Mouse (Mus musculus) midbrain, embryonic 15.5 days (tissue): ENCODE measurements around the gene Rab3a. TPM values are rescaled to one million over a fixed set of nuclear protein-coding genes. Genes with fewer than 3 reads are reported as not detected.

Source experiments
- ATAC-seq: fragments of 200-750 bp; cut with Nextera tagmentation; replicated peaks from 2 replicates; pipeline ENCODE4 v1.8.0; 2017; ENCODE audit warnings: moderate TSS enrichment
- H3K27ac ChIP-seq: fragments of 300-500 bp; sonication (generic); 2 replicates; pipeline ENCODE4 v1.5.1; 2015; ENCODE audit warnings: mild to moderate bottlenecking, inconsistent platforms
- H3K27me3 ChIP-seq: fragments of 300-500 bp; sonication (generic); replicated peaks from 2 replicates; pipeline ENCODE4 v1.6.1; 2015; ENCODE audit warnings: inconsistent platforms
- H3K36me3 ChIP-seq: fragments of 300-500 bp; sonication (generic); replicated peaks from 2 replicates; pipeline ENCODE4 v1.6.1; 2015; ENCODE audit warnings: inconsistent platforms
- H3K4me1 ChIP-seq: fragments of 300-500 bp; sonication (generic); 2 replicates; pipeline ENCODE4 v1.6.1; 2015; ENCODE audit warnings: inconsistent platforms
- H3K4me2 ChIP-seq: fragments of 300-500 bp; sonication (generic); 2 replicates; pipeline ENCODE4 v1.6.1; 2015; ENCODE audit warnings: inconsistent platforms, mild to moderate bottlenecking, moderate library complexity
- H3K4me3 ChIP-seq: fragments of 300-500 bp; sonication (generic); 2 replicates; pipeline ENCODE4 v1.5.1; 2015; ENCODE audit warnings: mild to moderate bottlenecking, inconsistent platforms
- H3K9ac ChIP-seq: fragments of 300-500 bp; sonication (generic); 2 replicates; pipeline ENCODE4 v1.6.1; 2015; ENCODE audit warnings: mild to moderate bottlenecking, inconsistent platforms
- H3K9me3 ChIP-seq: fragments of 300-500 bp; sonication (generic); 2 replicates; pipeline ENCODE4 v1.6.1; 2016; ENCODE audit warnings: inconsistent platforms
- WGBS: fragments of 180-500 bp; shearing (Covaris S2); methylation state at CpG from one replicate; pipeline ENCODE4 v1.1.7; 2015; ENCODE audit warnings: mixed read lengths; 5-methylcytosine and 5-hydroxymethylcytosine counted together
- polyA plus RNA-seq: library from polyadenylated mRNA; unstranded; fragments of >200 nt; fragmentation: Nextera tagmentation; extraction: Ambion mirVana; gene quantifications from 2 replicates; pipeline ENCODE4 v1.2.1, GENCODE M21; 2015

Gene Rab3a
- polyA plus RNA-seq, 1 experiment from 2014 or later: 487 TPM

DNA sequence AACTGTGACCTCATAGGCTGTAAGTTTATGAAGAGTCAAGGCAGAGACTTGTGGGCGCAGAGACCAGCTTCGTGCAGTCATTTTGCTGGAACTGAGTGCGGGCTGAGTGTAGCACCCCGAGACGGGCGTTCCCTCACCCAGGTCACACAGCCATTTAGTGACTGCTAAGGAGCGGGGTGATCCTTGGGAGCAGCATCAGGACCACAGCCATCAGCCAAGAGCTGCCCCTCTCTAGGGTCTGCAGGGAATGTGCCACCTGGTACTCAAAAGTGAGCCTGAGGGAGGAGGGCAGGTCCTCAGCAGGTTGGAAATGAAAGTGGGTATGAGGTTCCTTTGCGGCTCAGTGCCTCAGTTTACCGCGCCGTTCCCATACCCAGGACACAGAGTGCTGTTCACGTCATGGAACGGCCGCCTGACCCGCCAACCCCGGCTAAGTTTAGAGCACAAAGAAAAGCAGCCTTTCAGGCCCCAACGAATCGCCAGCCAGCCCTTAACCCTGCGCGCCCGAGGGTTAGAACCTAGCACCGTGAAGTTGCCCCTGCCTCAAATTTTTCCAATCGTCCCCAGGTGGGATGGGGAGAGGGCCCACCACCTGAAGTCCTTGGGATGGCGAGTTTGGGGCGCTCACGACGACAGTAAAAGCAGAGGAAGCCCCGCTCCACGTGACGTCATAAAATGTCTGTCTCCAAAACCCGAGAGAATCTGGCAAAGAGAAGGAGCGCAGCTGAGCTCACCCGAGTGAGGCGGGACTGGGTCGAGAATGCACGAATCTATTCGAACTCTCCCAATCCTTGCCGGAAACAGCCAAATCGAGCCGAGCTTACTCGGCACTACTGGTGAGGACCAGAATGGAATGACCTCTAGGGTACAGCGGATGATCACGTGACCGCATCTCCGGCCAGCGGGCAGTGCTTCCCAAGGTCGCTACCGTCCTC is 10.6 kb upstream of the Rab3a start:
- peak overlapping the region; percentile 54 for H3K4me2 ChIP-seq
- WGBS: 5% methylated on average over 48 of the region's 48 CpGs
- ATAC-seq: peak; percentile 15; the same call in 1 of the 2 replicates
- peak overlapping the region; percentile 18 for H3K9ac ChIP-seq
- H3K4me3 ChIP-seq: peak overlapping the region; percentile 35
- H3K27me3 ChIP-seq: peaks cover 57% of the 10 kb centered on the region
- no peaks in the 10 kb centered on the region for H3K9me3 ChIP-seq
- H3K36me3 ChIP-seq: no peaks in the 10 kb centered on the region
- H3K4me1 ChIP-seq: peaks cover 17% of the 10 kb centered on the region
- H3K27ac ChIP-seq: no peak overlapping the region

DNA sequence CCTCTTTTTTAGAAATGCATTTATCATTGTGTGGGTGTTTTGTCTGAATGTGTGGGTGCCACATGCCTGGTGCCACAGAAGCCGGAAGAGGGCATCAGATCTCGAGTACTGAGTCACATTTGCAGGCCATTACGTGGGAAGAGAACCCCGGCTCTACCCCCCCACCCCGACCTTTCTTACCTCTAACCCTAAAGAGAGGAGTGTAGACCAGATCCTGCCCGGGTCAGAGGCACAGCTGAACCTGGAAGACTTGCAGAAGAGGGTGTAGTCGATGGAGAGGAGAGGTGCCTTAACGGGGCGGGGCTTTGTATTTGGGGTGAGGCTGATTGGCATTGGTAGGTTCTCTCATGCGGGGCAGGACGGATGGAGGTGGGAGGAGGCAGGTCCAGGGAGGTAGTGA is 9.7 kb upstream of the Rab3a start:
- no peak overlapping the region for H3K4me3 ChIP-seq
- 62% methylated on average over 11 of the region's 11 CpGs for WGBS
- peaks cover 17% of the 10 kb centered on the region for H3K4me1 ChIP-seq
- ATAC-seq: no peak
- H3K27ac ChIP-seq: no peak overlapping the region
- no peaks in the 10 kb centered on the region for H3K9me3 ChIP-seq
- H3K9ac ChIP-seq: no peak overlapping the region
- no peaks in the 10 kb centered on the region for H3K36me3 ChIP-seq
- H3K4me2 ChIP-seq: no peak overlapping the region
- peaks cover 65% of the 10 kb centered on the region for H3K27me3 ChIP-seq

DNA sequence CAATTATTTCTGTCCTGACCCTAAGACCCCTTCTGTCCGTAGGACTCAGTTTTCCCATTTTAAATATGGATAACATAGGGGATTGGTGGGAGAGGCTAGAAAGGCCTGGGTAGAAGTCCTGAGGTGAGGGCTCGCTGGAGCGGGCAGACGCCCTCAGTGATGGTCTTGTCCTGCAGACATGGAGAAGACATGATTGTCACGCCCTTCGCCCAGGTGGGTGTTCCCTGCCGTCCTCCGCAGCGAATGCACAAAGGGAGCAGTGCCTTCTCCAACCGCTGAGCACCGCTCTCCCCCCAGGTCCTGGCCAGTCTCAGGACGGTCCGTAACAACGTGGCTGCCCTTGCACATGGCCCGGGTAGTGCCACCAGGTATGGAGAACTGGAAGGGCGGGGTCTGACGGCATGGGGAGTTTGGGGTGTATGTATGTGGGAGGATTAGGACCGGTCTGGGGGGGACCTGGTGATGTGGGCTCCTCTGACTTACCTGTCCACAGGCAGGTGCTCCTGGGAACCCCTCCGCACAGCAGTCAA is 8.7 kb upstream of the Rab3a start:
- no peak overlapping the region for H3K4me2 ChIP-seq
- WGBS: 63% methylated on average over 19 of the region's 19 CpGs
- no peak overlapping the region for H3K4me3 ChIP-seq
- H3K36me3 ChIP-seq: no peaks in the 10 kb centered on the region
- H3K9me3 ChIP-seq: no peaks in the 10 kb centered on the region
- H3K27ac ChIP-seq: no peak overlapping the region
- H3K4me1 ChIP-seq: peaks cover 17% of the 10 kb centered on the region
- no peak for ATAC-seq
- H3K27me3 ChIP-seq: peaks cover 65% of the 10 kb centered on the region
- no peak overlapping the region for H3K9ac ChIP-seq

DNA sequence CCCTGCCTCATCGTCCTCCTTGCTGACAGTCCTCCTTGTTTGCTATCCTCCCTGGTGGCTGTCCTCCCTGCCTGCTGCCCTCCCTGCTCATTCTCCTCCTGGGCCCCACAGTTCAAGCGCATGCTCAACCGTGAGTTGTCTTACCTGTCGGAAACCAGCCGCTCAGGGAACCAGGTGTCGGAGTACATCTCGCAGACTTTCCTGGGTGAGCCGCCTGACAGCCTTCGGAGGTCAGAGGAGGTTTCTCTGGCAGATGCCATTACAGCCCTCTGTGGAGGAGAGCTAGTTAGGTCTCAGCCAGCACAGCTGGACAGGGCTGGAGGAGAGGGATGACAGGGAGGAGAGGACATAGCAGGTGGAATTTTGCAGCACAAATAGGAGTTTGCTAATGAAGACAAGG is 7.8 kb upstream of the Rab3a start:
- WGBS: 78% methylated on average over 9 of the region's 9 CpGs
- no peak overlapping the region for H3K27ac ChIP-seq
- no peak overlapping the region for H3K9ac ChIP-seq
- H3K9me3 ChIP-seq: no peaks in the 10 kb centered on the region
- no peak for ATAC-seq
- no peak overlapping the region for H3K4me2 ChIP-seq
- peaks cover 17% of the 10 kb centered on the region for H3K4me1 ChIP-seq
- no peaks in the 10 kb centered on the region for H3K36me3 ChIP-seq
- H3K27me3 ChIP-seq: peaks cover 62% of the 10 kb centered on the region
- H3K4me3 ChIP-seq: no peak overlapping the region

DNA sequence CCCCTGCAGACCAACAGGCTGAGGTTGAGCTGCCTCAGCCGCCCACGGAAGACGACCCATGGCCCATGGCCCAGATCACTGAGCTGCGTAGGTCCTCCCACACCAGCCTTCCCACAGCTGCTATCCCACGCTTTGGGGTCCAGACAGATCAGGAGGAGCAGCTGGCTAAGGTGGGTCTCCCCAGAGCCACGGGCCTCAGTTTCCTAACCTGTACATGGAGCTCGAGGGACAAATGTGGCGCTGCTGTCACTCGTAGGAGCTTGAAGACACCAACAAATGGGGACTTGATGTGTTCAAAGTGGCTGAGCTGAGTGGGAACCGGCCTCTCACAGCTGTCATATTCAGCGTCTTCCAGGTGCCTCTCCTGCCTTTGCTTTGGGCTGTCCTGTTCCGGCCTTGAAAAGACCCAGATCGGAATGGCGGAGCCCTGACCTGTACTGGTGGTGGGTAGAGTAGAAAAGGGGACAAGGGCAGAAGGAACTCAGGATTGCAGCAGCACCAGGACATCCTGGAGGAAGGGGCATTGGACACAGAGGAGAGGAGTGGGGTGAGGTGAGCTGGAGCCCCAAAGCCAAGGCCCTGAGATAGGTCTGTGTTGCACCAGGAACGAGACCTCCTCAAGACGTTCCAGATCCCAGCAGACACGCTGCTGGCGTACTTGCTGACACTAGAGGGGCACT is 7.1 kb upstream of the Rab3a start:
- peaks cover 55% of the 10 kb centered on the region for H3K27me3 ChIP-seq
- WGBS: 87% methylated on average over 18 of the region's 18 CpGs
- H3K9me3 ChIP-seq: no peaks in the 10 kb centered on the region
- ATAC-seq: no peak
- H3K9ac ChIP-seq: no peak overlapping the region
- no peak overlapping the region for H3K4me2 ChIP-seq
- H3K4me1 ChIP-seq: peaks cover 17% of the 10 kb centered on the region
- H3K27ac ChIP-seq: no peak overlapping the region
- no peaks in the 10 kb centered on the region for H3K36me3 ChIP-seq
- H3K4me3 ChIP-seq: no peak overlapping the region

DNA sequence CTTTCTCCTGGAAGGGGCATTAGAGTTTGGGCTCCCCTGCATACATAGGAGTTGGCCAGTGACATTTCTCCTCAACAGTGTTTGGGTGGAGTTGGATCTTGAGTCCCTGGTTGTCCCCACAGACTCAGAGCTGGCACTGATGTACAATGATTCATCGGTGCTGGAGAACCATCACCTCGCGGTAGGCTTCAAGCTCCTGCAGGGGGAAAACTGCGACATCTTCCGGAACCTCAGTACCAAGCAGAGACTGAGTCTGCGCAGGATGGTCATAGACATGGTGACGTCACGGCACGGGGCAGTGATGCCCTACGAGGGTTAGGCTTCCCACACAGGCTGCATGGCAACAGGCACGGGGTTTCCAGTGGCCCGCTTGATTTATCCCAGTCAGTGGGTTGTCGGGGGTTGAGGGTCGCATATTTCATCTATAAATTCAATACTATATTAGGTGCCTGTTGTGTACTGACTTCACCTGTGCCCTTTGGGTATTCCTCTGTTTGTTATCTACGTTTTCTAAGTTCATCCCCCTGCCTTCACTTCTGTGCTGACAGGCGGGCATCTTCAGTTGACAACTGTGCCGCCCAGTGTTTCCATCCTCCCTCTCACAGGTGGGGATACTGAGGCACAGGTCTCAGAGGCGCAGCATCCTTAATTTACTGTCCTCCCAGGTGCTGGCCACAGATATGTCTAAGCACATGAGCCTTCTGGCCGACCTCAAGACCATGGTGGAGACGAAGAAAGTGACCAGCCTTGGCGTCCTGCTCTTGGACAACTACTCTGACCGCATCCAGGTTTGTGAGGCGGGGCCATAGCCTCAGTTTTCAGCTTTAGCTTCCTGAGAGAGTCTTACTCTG is 6.0 kb upstream of the Rab3a start:
- ATAC-seq: no peak
- H3K4me1 ChIP-seq: peaks cover 9% of the 10 kb centered on the region
- H3K4me2 ChIP-seq: no peak overlapping the region
- H3K4me3 ChIP-seq: no peak overlapping the region
- H3K9ac ChIP-seq: no peak overlapping the region
- WGBS: 87% methylated on average over 23 of the region's 23 CpGs
- H3K9me3 ChIP-seq: no peaks in the 10 kb centered on the region
- H3K27me3 ChIP-seq: peaks cover 44% of the 10 kb centered on the region
- H3K27ac ChIP-seq: no peak overlapping the region
- H3K36me3 ChIP-seq: no peaks in the 10 kb centered on the region

DNA sequence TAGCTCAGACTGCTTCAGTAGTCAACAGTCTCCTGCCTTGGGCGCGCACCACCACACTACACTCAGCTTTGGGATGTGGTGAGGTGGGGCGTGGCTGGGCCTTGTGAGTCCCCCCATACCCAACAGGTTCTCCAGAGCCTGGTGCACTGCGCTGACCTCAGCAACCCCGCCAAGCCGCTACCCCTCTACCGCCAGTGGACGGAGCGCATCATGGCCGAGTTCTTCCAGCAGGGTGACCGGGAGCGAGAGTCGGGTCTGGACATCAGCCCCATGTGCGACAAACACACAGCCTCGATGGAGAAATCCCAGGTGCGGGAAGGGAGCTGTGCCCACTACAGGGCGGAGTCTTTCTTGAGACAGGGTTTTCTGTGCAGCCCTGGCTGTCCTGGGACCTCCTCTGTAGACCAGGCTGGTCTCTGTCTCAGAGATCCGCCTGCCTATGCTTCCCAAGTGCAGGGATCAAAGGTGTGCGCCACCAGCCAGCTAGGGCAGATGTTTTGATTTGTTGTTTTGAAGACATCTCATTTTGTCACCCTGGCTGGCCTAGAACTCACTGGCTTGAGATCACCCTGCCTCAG is 5.3 kb upstream of the Rab3a start:
- Histone ChIP-seq H3K4me1 (peaks cover 2% of the 10 kb centered on the region), H3K9me3 (no peaks in the 10 kb centered on the region), H3K27me3 (peaks cover 37% of the 10 kb centered on the region), H3K27ac (no peak overlapping the region), H3K9ac (no peak overlapping the region), H3K4me2 (no peak overlapping the region), H3K4me3 (no peak overlapping the region), H3K36me3 (no peaks in the 10 kb centered on the region)
- 81% methylated on average over 19 of the region's 19 CpGs for WGBS
- no peak for ATAC-seq

DNA sequence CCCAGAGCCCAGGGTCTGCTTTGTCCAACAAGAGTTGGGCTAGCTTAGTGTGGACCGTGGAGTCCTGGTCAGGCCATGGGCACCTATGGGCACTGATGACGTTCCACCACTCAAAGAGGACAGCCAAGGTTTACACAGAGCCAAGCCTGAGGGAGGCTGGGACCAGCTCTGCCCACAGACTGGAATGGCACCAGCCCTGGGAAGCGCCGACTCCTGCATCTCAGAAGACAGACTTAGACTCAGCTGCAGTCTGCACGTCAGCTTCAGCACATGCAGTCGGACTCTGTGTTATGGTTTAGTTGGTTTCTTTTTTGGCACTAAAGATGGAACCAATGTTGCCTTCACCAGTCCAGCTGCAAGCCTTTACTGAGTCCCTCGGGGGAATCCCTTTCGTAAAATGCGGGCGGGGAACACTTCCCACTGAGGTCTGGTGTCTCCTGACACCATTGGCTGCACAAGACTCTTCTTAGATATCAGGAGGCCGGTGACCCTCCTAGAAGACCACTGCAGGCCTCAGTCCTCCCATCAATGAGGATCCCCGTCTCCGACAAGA is 4.3 kb upstream of the Rab3a start:
- Histone ChIP-seq H3K4me1 (peaks cover 1% of the 10 kb centered on the region), H3K4me3 (no peak overlapping the region), H3K27ac (no peak overlapping the region), H3K9ac (no peak overlapping the region), H3K4me2 (no peak overlapping the region), H3K9me3 (no peaks in the 10 kb centered on the region), H3K27me3 (peaks cover 29% of the 10 kb centered on the region), H3K36me3 (no peaks in the 10 kb centered on the region)
- 86% methylated on average over 13 of the region's 13 CpGs for WGBS
- ATAC-seq: no peak

DNA sequence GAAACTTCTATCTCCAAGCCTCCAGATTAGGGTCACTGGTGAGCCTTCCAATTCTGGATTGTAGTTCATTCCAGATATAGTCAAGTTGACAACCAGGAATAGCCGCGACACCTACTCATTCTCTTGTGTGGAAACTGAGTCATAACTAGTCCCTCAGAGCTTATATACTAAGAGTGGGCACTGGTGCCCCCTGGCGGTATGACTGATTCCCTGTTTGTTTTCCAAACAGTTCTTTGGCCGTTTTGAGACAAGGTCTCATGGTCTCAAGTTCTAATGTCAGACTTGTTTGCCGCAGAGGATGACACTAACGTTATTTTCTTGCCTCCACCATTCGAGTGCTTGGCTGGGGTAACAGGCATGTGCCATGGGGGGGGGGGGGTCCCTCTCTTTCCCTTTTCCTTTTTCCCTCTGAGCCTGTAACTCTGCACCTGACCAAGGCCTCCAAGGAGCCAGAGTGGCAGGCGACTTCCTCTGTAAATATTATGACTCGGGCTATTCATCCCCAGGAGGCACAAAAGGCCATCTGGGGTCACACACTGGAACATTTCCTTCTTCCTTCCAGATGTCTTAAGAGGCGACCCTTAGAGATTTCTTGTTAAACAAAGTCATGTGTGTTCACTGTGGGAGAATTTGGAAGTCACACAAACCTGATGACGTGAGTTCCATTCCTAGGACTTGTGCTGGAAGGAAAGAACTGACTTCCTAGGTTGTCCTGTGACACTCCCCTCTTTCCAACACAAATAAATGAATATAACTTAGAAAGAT is 2.3 kb upstream of the Rab3a start:
- no peak for ATAC-seq
- H3K4me3 ChIP-seq: no peak overlapping the region
- H3K36me3 ChIP-seq: peaks cover 6% of the 10 kb centered on the region; the same call in 1 of the 2 replicates
- H3K4me1 ChIP-seq: peaks cover 21% of the 10 kb centered on the region
- no peak overlapping the region for H3K27ac ChIP-seq
- H3K27me3 ChIP-seq: peaks cover 13% of the 10 kb centered on the region; the same call in 1 of the 2 replicates
- no peaks in the 10 kb centered on the region for H3K9me3 ChIP-seq
- no peak overlapping the region for H3K9ac ChIP-seq
- 42% methylated on average over 11 of the region's 11 CpGs for WGBS
- H3K4me2 ChIP-seq: no peak overlapping the region

DNA sequence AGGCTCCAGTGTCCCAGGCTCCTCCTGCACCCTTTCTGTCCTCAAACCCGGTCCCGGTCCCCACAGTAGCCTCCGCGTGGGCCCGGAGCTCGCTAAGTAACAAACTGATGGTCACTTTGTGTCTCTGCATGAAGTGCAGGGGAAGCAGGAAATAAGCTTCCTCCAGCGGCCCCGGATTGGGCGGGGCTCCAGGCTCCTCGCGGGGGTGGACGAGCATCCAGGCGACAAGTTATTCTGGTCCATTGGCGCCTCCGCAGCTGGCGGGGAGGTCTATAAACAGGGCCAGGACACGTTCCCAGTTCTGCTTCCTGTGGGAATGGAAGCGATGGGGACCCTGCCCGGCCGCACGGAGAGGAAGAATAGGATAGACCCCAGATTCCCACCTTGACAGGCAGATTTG is 1.3 kb upstream of the Rab3a start:
- H3K9me3 ChIP-seq: no peaks in the 10 kb centered on the region
- H3K4me1 ChIP-seq: peaks cover 31% of the 10 kb centered on the region
- no peak overlapping the region for H3K4me3 ChIP-seq
- 0 out of 2 replicates have a peak, but pooled peaks cover 12% of the 10 kb centered on the region for H3K27me3 ChIP-seq
- 36% methylated on average over 21 of the region's 21 CpGs for WGBS
- H3K27ac ChIP-seq: 0 out of 2 replicates have a peak overlapping the region, but pooled peaks have one; percentile 1
- ATAC-seq: no peak
- no peak overlapping the region for H3K9ac ChIP-seq
- no peak overlapping the region for H3K4me2 ChIP-seq
- peaks cover 13% of the 10 kb centered on the region; the same call in 1 of the 2 replicates for H3K36me3 ChIP-seq
